Mouse (Mus musculus) bone marrow, adult 2 months (tissue): ENCODE results near the gene Ece1.

Source experiments
- CTCF ChIP-seq: fragments of 200-500 bp; IDR thresholded peaks from 2 replicates; pipeline ENCODE4 v1.5.1; 2011; ENCODE audit warnings: low read length, control low read depth; ENCODE audit not compliant: control insufficient read depth, insufficient read depth
- POLR2A ChIP-seq: fragments of 200-500 bp; IDR thresholded peaks from 2 replicates; pipeline ENCODE4 v1.6.1; 2011; ENCODE audit warnings: low read depth, mild to moderate bottlenecking, control low read depth, low read length, borderline replicate concordance; ENCODE audit not compliant: control insufficient read depth

DNA sequence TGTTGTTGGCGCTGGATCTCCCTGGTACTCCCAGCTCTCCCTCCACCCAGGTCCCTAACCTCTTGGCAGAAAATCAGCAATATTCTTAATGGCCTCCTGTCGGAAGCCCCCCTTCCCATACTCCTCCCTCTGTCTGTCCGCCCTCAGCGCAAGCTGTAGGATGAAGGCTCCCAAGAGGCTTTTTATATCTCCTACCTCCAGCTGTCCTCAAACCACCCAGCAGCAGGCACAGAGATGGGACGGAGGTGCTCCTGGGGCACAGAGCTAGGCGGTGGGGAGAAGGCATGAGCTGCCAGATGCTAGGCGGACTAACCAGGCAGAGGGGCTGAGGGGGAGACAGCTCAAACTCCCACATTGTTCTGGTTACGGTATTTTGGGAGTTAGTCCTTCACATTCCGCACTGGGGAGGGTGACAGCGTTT is 3.2 kb downstream of the Ece1 start:
- TF ChIP-seq POLR2A (no peak), CTCF (no peak)
